Mouse (Mus musculus) embryonic facial prominence, embryonic 11.5 days (tissue): ENCODE data around the gene Mapk1ip1l. TPM values are rescaled to one million over a fixed set of nuclear protein-coding genes. Genes with fewer than 3 reads are reported as not detected.
A peak's percentile ranks its signal among the peaks of the same experiment; 100 is the strongest.
"Not testable (repeated sequence)": the region's sequence is repeated elsewhere in the genome, so short reads cannot be mapped to it uniquely, and the experiment has no call there.

Experiments
- ATAC-seq: fragments of 200-750 bp; cut with Nextera tagmentation; replicated peaks from 2 replicates; pipeline ENCODE4 v1.8.0; 2017; ENCODE audit warnings: low read depth; ENCODE audit not compliant: insufficient number of reproducible peaks, low FRiP score, low TSS enrichment
- DNase-seq: peaks from one replicate; pipeline ENCODE4 v3.0.0-alpha.2; 2015; ENCODE audit warnings: low spot score
- H3K27ac ChIP-seq: fragments of 300-500 bp; sonication (generic); replicated peaks from 2 replicates; pipeline ENCODE4 v1.5.1; 2014; ENCODE audit warnings: mild to moderate bottlenecking, low read depth, low read length, control low read depth
- H3K27me3 ChIP-seq: fragments of 300-500 bp; sonication (generic); 2 replicates; pipeline ENCODE4 v1.6.1; 2014; ENCODE audit warnings: mild to moderate bottlenecking, low read length, moderate library complexity, mixed read lengths; ENCODE audit not compliant: control insufficient read depth, insufficient read depth
- H3K36me3 ChIP-seq: fragments of 300-500 bp; sonication (generic); replicated peaks from 2 replicates; pipeline ENCODE4 v1.6.1; 2014; ENCODE audit warnings: low read depth, mild to moderate bottlenecking, low read length, moderate library complexity, mixed read lengths; ENCODE audit not compliant: control insufficient read depth, insufficient read depth
- H3K4me1 ChIP-seq: fragments of 300-500 bp; sonication (generic); 2 replicates; pipeline ENCODE4 v1.6.1; 2014; ENCODE audit warnings: low read length, mixed read lengths; ENCODE audit not compliant: control insufficient read depth, insufficient read depth
- H3K4me2 ChIP-seq: fragments of 300-500 bp; sonication (generic); 2 replicates; pipeline ENCODE4 v1.6.1; 2014; ENCODE audit warnings: low read depth, mild to moderate bottlenecking, control low read depth, low read length, moderate library complexity
- H3K4me3 ChIP-seq: fragments of 300-500 bp; sonication (generic); 2 replicates; pipeline ENCODE4 v1.5.1; 2014; ENCODE audit warnings: low read depth, low read length, control low read depth
- H3K9ac ChIP-seq: fragments of 300-500 bp; sonication (generic); replicated peaks from 2 replicates; pipeline ENCODE4 v1.6.1; 2014; ENCODE audit warnings: mild to moderate bottlenecking, control low read depth, low read length
- H3K9me3 ChIP-seq: fragments of 300-500 bp; sonication (generic); replicated peaks from 2 replicates; pipeline ENCODE4 v1.6.1; 2016; ENCODE audit warnings: mild to moderate bottlenecking, low read length, inconsistent platforms, mixed read lengths; ENCODE audit not compliant: control insufficient read depth
- WGBS: fragments of 180-500 bp; shearing (Covaris S2); extraction: QIAGEN DNeasy Blood & Tissue Kit; methylation state at CpG from one replicate; pipeline ENCODE4 v1.1.7; 2014; 5-methylcytosine and 5-hydroxymethylcytosine counted together
- polyA plus RNA-seq: library from polyadenylated mRNA; unstranded; fragments of >200 nt; fragmentation: Nextera tagmentation; extraction: Ambion mirVana; gene quantifications from 2 replicates; pipeline ENCODE4 v1.2.1, GENCODE M21; 2014

Gene Mapk1ip1l
- polyA plus RNA-seq, 1 experiment from 2014 or later: 104 TPM

DNA sequence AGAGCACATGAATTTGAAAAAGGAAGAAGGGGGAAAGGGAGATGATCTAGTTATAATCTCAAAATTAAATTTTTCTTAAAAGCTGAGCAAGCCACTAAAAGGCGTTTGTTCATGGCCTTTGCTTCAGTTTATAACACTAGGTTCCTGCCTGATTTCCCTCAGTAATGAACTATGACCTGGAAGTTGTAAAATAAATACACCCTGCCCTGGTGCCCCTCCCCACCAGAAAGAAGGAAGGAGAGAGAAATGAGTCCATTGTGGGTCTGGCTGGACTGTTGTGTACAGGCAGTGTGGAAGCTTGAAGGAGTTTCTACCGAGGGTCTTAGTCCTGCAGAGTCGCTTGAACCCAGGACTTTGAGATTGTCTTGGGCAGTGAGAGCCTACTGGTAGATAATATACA lies 9.6 kb downstream of the Mapk1ip1l start:
- Histone ChIP-seq H3K9ac (no peak overlapping the region), H3K27ac (no peak overlapping the region), H3K4me1 (no peaks in the 10 kb centered on the region), H3K4me3 (no peak overlapping the region), H3K9me3 (no peaks in the 10 kb centered on the region), H3K36me3 (peaks cover 13% of the 10 kb centered on the region), H3K4me2 (no peak overlapping the region), H3K27me3 (no peaks in the 10 kb centered on the region)
- WGBS: 83% methylated on average over 3 of the region's 3 CpGs
- DNase-seq (no peak), ATAC-seq (no peak)

DNA sequence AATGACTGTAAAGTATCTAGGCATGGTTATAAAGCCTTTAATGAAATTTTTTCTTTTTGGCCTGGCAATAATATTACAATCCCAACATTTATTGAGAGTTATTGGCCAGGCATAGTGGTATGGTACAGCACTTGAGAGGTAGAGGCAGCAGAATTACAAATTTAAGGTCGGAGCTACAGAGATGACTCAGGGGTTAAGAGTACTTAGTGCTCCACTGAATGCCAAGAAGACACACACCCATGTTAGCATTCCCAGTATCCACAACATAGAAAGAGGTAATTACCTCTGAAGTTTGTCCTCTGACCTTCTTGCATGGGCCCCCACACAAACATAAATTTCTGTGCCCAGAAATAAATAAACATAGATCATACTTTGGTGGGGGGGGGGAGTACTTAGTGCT lies 11.0 kb downstream of the Mapk1ip1l start:
- H3K4me1 ChIP-seq: no peaks in the 10 kb centered on the region
- H3K36me3 ChIP-seq: peaks cover 13% of the 10 kb centered on the region
- no peak overlapping the region for H3K4me2 ChIP-seq
- H3K9ac ChIP-seq: no peak overlapping the region
- WGBS: 100% methylated on average over 1 of the region's 1 CpGs
- H3K27ac ChIP-seq: no peak overlapping the region
- H3K9me3 ChIP-seq: no peaks in the 10 kb centered on the region
- no peak for DNase-seq
- no peaks in the 10 kb centered on the region for H3K27me3 ChIP-seq
- no peak for ATAC-seq
- H3K4me3 ChIP-seq: no peak overlapping the region

- ATAC-seq (no peak), DNase-seq (no peak)
- H3K27ac ChIP-seq: no peak overlapping the region
- WGBS: 95% methylated on average over 18 of the region's 18 CpGs
- H3K4me2 ChIP-seq: no peak overlapping the region
- H3K4me3 ChIP-seq: no peak overlapping the region
- no peaks in the 10 kb centered on the region for H3K4me1 ChIP-seq
- H3K9me3 ChIP-seq: no peaks in the 10 kb centered on the region
- H3K9ac ChIP-seq: no peak overlapping the region
- no peaks in the 10 kb centered on the region for H3K27me3 ChIP-seq
- H3K36me3 ChIP-seq: peaks cover 13% of the 10 kb centered on the region
These were observed 12.5 kb downstream of the Mapk1ip1l start for GRCm38 (mm10) chr14:47310342-47311181.

DNA sequence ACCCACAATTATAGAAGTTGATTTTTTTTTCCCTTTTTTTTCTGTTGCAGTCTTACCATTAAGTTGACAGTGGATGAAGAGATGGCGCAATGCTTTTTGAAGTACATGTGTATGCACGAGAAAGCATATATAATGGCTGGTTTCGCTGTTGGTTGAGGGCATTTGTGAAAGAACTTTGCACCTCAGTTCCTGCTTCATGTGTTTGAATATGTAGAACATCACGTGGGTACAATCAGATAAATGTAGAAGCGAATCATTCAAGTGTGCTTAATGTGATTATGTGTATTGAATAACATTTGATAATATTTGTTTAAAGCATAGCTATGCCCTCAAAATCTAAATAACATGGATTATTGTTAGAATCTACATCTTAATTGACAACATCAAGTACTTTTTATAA lies 21.3 kb downstream of the Mapk1ip1l start:
- Histone ChIP-seq H3K4me1 (no peaks in the 10 kb centered on the region), H3K4me3 (no peak overlapping the region), H3K36me3 (no peaks in the 10 kb centered on the region; the same call in 1 of the 2 replicates), H3K27ac (no peak overlapping the region), H3K27me3 (no peaks in the 10 kb centered on the region), H3K4me2 (no peak overlapping the region), H3K9ac (no peak overlapping the region), H3K9me3 (no peaks in the 10 kb centered on the region)
- 93% methylated on average over 5 of the region's 5 CpGs for WGBS
- ATAC-seq: no peak
- DNase-seq: no peak

DNA sequence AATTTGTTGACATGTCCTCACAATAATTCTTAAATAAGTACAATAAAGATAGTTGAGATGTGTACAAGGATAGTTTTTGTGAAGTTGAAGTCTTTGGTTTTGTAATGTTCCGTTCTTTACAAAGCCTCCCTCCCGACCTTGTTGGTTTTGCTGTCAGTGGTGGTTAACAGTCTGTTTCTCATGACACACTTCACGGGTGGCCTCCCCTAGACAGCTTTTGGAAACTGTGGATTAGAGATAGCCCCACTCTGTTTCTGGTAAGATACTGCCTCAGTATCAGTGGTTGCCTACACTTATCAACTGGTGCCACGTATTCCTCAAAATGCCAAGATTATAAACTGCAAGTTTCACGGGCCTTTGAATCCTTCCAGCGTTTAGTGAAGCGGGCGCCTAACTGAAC lies 23.5 kb downstream of the Mapk1ip1l start:
- H3K9me3 ChIP-seq, H3K4me3 ChIP-seq, ATAC-seq, H3K36me3 ChIP-seq, DNase-seq, H3K4me2 ChIP-seq, H3K9ac ChIP-seq, H3K27me3 ChIP-seq, H3K4me1 ChIP-seq, H3K27ac ChIP-seq: not testable (repeated sequence)
- 94% methylated on average over 4 of the region's 8 CpGs for WGBS

DNA sequence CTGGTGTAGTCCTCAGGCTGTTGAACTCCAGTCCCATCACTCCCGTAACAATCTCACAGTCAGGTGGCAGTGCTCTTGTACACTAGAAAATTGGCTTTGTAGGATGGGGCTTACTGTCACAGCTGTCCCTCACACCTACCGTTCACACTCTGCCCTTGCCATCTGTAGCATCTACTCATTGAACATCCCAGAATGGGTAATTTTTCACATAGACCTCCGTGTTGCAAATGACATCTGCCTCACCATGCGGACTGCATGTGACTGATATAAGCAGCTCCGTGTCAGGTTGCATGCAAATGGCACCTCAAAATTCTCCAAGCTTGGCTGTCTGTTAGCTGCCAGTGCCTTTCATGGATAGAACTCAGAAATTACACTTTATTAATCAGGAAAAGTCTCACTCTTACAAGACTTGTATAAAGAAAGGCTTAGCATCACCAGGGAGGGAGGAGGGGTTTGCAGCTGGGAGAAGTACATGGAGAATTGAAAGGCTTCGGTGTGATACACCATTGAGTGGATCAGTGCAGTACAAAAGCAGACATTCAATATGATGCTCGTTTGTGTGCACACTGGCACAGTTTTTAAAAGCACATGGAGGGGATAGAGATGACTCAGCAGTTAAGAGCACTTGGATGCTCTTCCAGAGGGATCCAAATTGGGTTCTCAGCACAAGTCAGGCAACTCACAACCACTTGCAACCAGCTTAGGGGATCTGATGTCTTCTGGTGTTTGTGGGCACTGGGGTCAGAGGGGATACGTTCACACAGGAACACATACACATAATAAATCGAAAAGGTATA lies 28.1 kb downstream of the Mapk1ip1l start:
- ATAC-seq (no peak), DNase-seq (no peak)
- Histone ChIP-seq H3K4me1 (no peaks in the 10 kb centered on the region), H3K9me3 (no peaks in the 10 kb centered on the region), H3K4me2 (no peak overlapping the region), H3K27me3 (no peaks in the 10 kb centered on the region), H3K36me3 (no peaks in the 10 kb centered on the region; the same call in 1 of the 2 replicates), H3K4me3 (no peak overlapping the region), H3K27ac (no peak overlapping the region), H3K9ac (no peak overlapping the region)
- WGBS: 83% methylated on average over 9 of the region's 9 CpGs

GRCm38 (mm10) chr14:47327347-47327746 lies 29.3 kb downstream of the Mapk1ip1l start:
- H3K36me3 ChIP-seq: no peaks in the 10 kb centered on the region; the same call in 1 of the 2 replicates
- no peak overlapping the region for H3K27ac ChIP-seq
- ATAC-seq (no peak), DNase-seq (no peak)
- no peak overlapping the region for H3K4me2 ChIP-seq
- H3K9me3 ChIP-seq: no peaks in the 10 kb centered on the region
- no peak overlapping the region for H3K9ac ChIP-seq
- no peaks in the 10 kb centered on the region for H3K4me1 ChIP-seq
- WGBS: 95% methylated on average over 5 of the region's 5 CpGs
- H3K4me3 ChIP-seq: no peak overlapping the region
- no peaks in the 10 kb centered on the region for H3K27me3 ChIP-seq

GRCm38 (mm10) chr14:47331920-47332319 lies 33.9 kb downstream of the Mapk1ip1l start:
- WGBS: 30% methylated on average over 5 of the region's 5 CpGs
- Histone ChIP-seq H3K4me3 (no peak overlapping the region), H3K36me3 (no peaks in the 10 kb centered on the region), H3K9me3 (no peaks in the 10 kb centered on the region), H3K27ac (no peak overlapping the region), H3K4me2 (no peak overlapping the region), H3K9ac (no peak overlapping the region), H3K4me1 (no peaks in the 10 kb centered on the region), H3K27me3 (no peaks in the 10 kb centered on the region)
- DNase-seq (peak; percentile 75), ATAC-seq (no peak)
